Mouse (Mus musculus) E14TG2a.4 (cell line): Measurements from ENCODE around the gene Nme8.

Source experiments
- CTCF ChIP-seq: conservative IDR thresholded peaks from 2 replicates; pipeline ENCODE4 v1.5.1; 2014; ENCODE audit warnings: low read length
- NANOG ChIP-seq: IDR thresholded peaks from 2 replicates; pipeline ENCODE4 v1.6.1; 2014; ENCODE audit warnings: borderline replicate concordance, low read length, mixed read lengths
- POU5F1 ChIP-seq: IDR thresholded peaks from 2 replicates; pipeline ENCODE4 v1.6.1; 2014; ENCODE audit warnings: low read length, borderline replicate concordance

DNA sequence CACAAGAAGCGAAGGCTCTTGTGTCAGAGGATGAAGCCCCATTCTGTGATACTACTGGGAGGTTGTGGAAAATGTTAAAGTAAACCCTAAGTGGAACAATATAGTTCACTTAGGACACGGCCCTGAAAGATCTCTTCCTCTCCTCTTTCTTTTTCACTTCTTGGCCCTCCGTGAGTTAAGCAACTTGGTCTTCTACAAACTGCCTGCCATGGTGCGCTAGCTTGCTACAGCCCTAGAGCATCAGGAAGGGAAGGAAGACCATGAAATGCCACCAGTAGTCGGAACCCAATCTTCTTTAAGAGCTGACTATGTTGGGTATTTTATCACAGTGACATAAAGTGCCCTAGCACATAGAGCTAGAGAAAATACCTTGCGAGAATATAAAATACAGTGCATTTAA is 7.2 kb downstream of the Nme8 start:
- TF ChIP-seq CTCF: no peak
- TF ChIP-seq NANOG: no peak
- no peak for TF ChIP-seq POU5F1
